Mouse (Mus musculus) bone marrow, adult 2 months (tissue): Measurements from ENCODE around the gene Cyba. TPM values are rescaled to one million over a fixed set of nuclear protein-coding genes. Genes with fewer than 3 reads are reported as not detected.

Experiments used
- H3K27ac ChIP-seq: fragments of 200-500 bp; 2 replicates; pipeline ENCODE4 v1.5.1; 2012; ENCODE audit warnings: low read depth, mild to moderate bottlenecking, control low read depth, inconsistent platforms, low read length; ENCODE audit not compliant: control insufficient read depth, poor library complexity, insufficient read depth
- H3K4me1 ChIP-seq: fragments of 200-500 bp; 2 replicates; pipeline ENCODE4 v1.6.1; 2011; ENCODE audit warnings: low read length; ENCODE audit not compliant: control insufficient read depth, insufficient read depth
- H3K4me3 ChIP-seq: fragments of 200-500 bp; replicated peaks from 2 replicates; pipeline ENCODE3; 2011; ENCODE audit warnings: mild to moderate bottlenecking, low read depth, low read length, control low read depth; ENCODE audit not compliant: control insufficient read depth
- CTCF ChIP-seq: fragments of 200-500 bp; IDR thresholded peaks from 2 replicates; pipeline ENCODE4 v1.5.1; 2011; ENCODE audit warnings: low read length, control low read depth; ENCODE audit not compliant: control insufficient read depth, insufficient read depth
- POLR2A ChIP-seq: fragments of 200-500 bp; IDR thresholded peaks from 2 replicates; pipeline ENCODE4 v1.6.1; 2011; ENCODE audit warnings: low read depth, mild to moderate bottlenecking, control low read depth, low read length, borderline replicate concordance; ENCODE audit not compliant: control insufficient read depth
- WGBS: fragments of 180-500 bp; shearing (Covaris S2); methylation state at CpG from one replicate; pipeline ENCODE4 v1.1.7; 2018; 5-methylcytosine and 5-hydroxymethylcytosine counted together
- polyA plus RNA-seq: library from polyadenylated mRNA; stranded (reverse); fragments of >200 nt; gene quantifications from 2 replicates; pipeline ENCODE4 v1.2.4, GENCODE M21; 2011; ENCODE audit warnings: low replicate concordance; ENCODE audit not compliant: missing spikeins, insufficient read depth, insufficient read length

Cyba gene
- polyA plus RNA-seq, 1 experiment: 494 TPM

- H3K4me3 ChIP-seq: no peak overlapping the region
- H3K27ac ChIP-seq: no peak overlapping the region
- peaks cover 11% of the 10 kb centered on the region; the same call in 1 of the 2 replicates for H3K4me1 ChIP-seq
- 86% methylated on average over 6 of the region's 6 CpGs for WGBS
- peak; percentile 31; the same call in 1 of the 2 replicates for TF ChIP-seq CTCF
- TF ChIP-seq POLR2A: no peak
These were observed 2.6 kb upstream of the Cyba start for GRCm38 (mm10) chr8:122435375-122435774.

DNA sequence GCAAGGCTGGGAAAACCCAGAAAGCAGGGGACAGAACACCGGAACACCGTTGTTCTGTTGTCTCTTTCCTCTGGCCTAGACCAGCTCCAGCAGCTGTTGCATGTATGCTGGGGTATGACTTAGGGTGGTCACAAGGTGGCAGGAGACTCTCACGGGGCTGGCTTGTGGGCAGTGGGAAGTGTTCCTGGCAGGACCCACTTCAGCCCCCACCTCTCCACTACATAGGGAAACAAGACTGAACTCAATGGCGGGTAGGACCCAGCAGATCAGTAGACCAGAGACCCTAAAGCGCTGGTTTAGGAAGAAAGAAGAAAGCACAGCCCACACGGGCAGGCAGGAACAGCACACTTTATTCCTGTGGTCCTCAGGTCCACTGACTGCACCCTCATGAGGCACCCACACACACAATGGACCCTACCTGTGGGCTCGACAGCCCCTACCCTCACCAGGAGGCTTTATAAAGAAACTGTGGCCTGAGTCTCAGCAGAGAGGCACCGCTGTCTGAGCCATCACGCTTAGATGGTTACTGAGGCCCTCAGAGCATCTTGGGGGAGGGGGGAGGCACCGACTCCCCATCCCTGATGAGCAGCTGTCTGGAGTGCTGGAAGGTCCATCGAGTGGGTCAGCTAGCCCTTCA, 657 bp upstream of the Cyba start:
- peak overlapping the region; percentile 98 for H3K27ac ChIP-seq
- peak overlapping the region; percentile 90 for H3K4me3 ChIP-seq
- WGBS: 47% methylated on average over 11 of the region's 11 CpGs
- H3K4me1 ChIP-seq: peaks cover 10% of the 10 kb centered on the region; the same call in 1 of the 2 replicates
- peak; percentile 57 for TF ChIP-seq CTCF
- no peak for TF ChIP-seq POLR2A

GRCm38 (mm10) chr8:122431694-122432442, 862 bp downstream of the Cyba start:
- H3K27ac ChIP-seq: peak overlapping the region; percentile 98
- peaks cover 8% of the 10 kb centered on the region; the same call in 1 of the 2 replicates for H3K4me1 ChIP-seq
- TF ChIP-seq POLR2A (no peak), CTCF (no peak)
- 7% methylated on average over 18 of the region's 18 CpGs for WGBS
- peak overlapping the region; percentile 90 for H3K4me3 ChIP-seq

DNA sequence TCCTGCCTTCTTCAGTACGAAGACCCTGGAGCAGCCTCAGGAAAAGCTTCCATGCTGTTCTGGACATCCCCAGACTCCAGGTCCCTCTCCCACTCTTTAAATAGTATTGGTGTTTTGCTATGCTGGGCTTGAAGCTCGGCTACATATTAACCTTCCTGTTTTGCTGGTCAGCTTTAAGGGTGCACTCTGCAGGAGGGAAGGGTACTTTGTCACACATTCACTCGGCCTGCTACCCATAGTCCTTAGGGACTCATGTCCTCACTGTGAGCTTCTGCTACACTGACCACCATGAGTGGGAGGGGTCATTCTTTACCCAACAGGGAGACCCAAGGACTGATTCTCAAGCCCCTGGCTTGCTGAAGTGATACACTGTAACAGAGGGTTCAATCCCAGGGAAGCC, 2.1 kb downstream of the Cyba start:
- H3K4me1 ChIP-seq: peaks cover 5% of the 10 kb centered on the region; the same call in 1 of the 2 replicates
- 33% methylated on average over 3 of the region's 3 CpGs for whole genome bisulfite sequencing
- H3K4me3 ChIP-seq: peak overlapping the region; percentile 33
- H3K27ac ChIP-seq: peak overlapping the region; percentile 95
- TF ChIP-seq CTCF (no peak), POLR2A (no peak)

- H3K4me3 ChIP-seq: peak overlapping the region; percentile 28
- TF ChIP-seq POLR2A (peak; percentile 66), CTCF (peak; percentile 20; the same call in 1 of the 2 replicates)
- peaks cover 5% of the 10 kb centered on the region; the same call in 1 of the 2 replicates for H3K4me1 ChIP-seq
- WGBS: 10% methylated on average over 10 of the region's 10 CpGs
- H3K27ac ChIP-seq: peak overlapping the region; percentile 95
These were observed 2.6 kb downstream of the Cyba start for GRCm38 (mm10) chr8:122430058-122430636.

GRCm38 (mm10) chr8:122428163-122428562, 4.6 kb downstream of the Cyba start:
- Histone ChIP-seq H3K27ac (peak overlapping the region; percentile 63), H3K4me1 (peaks cover 5% of the 10 kb centered on the region; the same call in 1 of the 2 replicates), H3K4me3 (no peak overlapping the region)
- 35% methylated on average over 9 of the region's 9 CpGs for WGBS
- TF ChIP-seq CTCF (no peak), POLR2A (no peak)

- Histone ChIP-seq H3K4me1 (peaks cover 5% of the 10 kb centered on the region; the same call in 1 of the 2 replicates), H3K4me3 (no peak overlapping the region), H3K27ac (peak overlapping the region; percentile 37; the same call in 1 of the 2 replicates)
- TF ChIP-seq POLR2A (no peak), CTCF (no peak)
- WGBS: 83% methylated on average over 7 of the region's 7 CpGs
These were observed 5.1 kb downstream of the Cyba start for GRCm38 (mm10) chr8:122427607-122428006.

DNA sequence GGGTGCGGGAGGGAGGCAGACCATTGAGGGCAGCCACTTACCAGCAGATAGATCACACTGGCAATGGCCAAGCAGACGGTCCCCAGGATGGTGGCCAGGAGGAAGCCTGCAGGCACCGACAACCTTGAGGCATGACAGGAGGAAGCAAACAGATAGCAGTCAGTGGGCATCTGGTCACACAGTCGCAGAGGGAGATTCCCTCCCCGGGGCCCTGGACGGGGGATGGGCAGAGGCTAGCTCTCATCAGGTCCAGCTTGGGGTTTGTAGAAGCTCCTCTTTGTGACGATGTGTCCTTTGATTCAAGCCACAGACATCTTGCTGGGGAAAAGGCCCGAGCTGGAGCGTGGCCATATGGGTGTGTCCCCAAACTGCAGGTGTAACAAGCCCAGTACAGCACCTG, 6.6 kb downstream of the Cyba start:
- no peak overlapping the region for H3K4me3 ChIP-seq
- WGBS: 79% methylated on average over 9 of the region's 9 CpGs
- peaks cover 5% of the 10 kb centered on the region; the same call in 1 of the 2 replicates for H3K4me1 ChIP-seq
- H3K27ac ChIP-seq: no peak overlapping the region
- TF ChIP-seq CTCF: no peak
- TF ChIP-seq POLR2A: no peak
